Mouse (Mus musculus) monocyte, adult 2 months (primary cell): ENCODE results near the gene Tspear.

ENCODE experiments used
- DNase-seq, 2 experiments: peaks; one replicate each; pipeline ENCODE4 v3.0.0; 2022; ENCODE audit warnings: low spot score in 2 of 2, low read depth in 1 of 2

Tspear gene

DNA sequence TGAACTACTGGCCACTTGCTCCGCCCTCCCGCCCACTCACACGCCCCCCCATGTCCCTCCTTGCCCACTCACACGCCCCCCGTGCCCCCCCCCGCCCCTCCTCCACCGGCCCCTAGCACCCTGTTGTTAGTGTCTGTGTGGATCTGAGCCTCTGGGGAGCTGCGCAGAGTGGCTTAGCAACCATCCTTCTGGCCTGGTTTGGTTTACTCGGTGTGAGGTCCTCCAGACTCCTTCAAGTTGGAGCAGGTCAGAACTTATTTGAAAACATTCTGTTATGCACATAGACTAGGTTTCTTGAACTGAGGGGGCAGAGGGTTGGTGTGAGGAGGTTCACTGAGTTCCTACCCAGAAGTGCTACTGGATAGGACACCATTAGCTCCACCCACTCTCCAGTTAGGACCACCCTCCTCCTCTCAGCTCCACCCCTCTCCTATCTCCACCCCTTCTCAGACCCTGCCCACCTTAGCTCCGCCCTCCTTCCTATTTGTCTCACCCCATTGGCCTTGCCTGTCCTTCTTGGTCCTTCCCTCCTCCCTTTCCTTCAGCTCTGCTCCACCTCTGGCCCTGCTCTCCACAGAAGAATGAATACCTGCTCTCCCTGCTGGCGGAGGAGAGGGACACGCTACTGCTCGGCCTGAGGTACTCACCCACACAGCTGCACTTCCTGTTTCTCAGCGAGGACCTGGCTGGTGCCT is 177.8 kb downstream of the Tspear start:
- no peak for DNase-seq

- no peak for DNase-seq
Measured at GRCm38 (mm10) chr10:77864762-77865143, 178.4 kb downstream of the Tspear start.

GRCm38 (mm10) chr10:77867546-77867945 is 181.2 kb downstream of the Tspear start:
- DNase-seq, result no peak

DNA sequence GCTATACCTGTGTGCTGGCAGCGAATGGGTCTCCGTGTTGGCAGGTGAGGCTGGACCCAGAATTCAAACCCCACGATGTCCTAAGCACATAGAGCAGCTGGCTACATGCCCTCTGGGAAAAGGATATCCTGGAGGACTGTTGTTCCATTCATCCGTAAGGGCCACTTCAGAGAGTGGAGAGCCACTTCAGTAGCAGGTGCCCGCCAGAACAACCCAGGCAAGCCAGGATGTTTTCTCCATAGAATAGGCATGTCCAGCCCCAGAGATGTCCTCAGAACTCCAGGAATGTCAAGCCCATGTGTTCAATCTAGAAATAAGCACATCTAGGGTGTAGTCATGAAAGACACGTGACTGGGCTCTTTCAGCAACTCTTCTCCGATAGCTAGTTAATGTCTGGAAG is 183.3 kb downstream of the Tspear start:
- DNase-seq, result no peak

GRCm38 (mm10) chr10:77878985-77879384 is 192.6 kb downstream of the Tspear start:
- no peak for DNase-seq

DNA sequence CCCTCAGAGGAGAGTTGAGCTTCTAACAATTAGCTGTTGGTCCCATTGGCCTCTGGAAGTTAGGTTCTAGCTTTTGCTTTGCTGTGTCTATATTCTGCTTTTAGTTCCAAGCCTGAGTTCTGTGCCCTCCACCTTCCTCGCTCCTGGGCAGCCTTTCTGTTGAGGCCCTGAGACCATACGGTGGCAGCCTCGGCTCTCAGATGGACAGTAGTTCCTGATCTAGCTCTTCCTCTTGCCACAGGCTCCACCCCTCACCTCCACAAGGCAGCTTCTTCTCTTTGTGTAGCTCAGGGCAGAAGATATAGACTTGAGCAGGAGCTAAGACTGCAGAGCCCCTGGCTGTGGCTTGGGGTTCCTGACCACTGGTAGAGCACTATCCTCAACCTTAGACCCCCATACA is 193.9 kb downstream of the Tspear start:
- DNase-seq, result no peak

GRCm38 (mm10) chr10:77882553-77882952 is 196.2 kb downstream of the Tspear start:
- no peak for DNase-seq

- no peak for DNase-seq
Measured at GRCm38 (mm10) chr10:77886007-77886747, 199.8 kb downstream of the Tspear start.

- no peak for DNase-seq
Measured at GRCm38 (mm10) chr10:77890987-77891565, 204.7 kb downstream of the Tspear start.

GRCm38 (mm10) chr10:77895562-77895961 is 209.2 kb downstream of the Tspear start:
- no peak for DNase-seq

GRCm38 (mm10) chr10:77900126-77900525 is 213.8 kb downstream of the Tspear start:
- DNase-seq, result no peak

DNA sequence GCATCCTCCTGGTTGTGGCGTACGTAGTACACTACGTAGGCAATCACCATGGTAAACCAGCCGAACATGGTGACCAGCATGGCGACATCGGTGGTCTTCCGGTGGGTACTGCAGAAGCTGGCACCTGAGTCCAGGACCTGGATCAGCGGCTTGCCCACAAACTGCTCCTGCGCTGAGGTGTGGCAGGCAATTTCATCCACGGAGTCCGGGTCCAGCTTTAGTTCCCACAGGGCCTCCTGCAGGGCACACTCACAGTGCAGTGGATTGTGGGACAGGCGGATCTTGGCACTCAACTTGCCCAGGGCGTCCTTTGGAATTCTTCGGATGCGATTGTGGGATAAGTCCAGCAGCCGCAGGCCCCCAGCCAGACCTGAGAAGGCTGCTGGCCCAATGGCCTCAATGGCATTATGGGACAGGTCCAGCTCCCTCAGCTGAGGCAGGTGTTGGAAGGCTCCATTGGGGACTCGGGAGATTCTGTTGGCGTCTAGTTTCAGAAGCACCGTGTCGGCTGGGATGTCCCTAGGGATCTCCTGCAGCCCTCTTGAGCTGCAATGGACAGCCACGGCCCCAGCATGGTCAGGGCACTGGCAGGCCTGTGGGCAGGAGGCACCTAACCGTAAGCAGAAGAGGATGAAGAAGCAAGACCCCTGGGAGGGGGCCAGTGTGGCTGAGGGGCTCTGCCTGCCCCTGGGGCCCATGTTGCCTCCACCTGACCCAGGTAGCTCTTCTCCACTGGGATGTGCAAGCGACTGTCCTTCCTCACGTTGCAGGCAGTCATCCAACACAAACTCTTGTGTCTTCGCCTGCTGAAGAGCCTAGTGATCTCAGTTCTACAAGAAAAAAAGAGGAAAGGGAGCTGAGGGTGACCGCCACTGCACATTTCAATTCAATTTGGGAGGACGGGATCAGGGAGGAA is 214.8 kb downstream of the Tspear start:
- DNase-seq, result no peak

DNA sequence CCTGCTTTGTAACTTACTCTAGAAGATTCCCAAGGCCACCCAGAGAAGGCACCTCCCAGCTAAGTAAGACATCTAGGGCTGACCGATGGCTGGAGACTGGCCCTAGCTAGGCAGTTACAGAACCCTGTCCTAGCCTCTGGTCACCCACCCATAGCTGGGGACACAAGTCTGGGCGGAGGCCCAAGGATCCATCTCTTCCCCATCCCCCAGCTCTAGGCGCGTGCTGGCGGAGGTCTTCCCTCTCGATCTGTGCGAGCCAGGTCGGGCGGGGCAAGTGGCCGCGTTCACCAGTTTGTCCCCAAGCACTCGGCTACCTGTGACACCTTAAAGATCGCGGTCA is 215.5 kb downstream of the Tspear start:
- DNase-seq, result no peak

DNA sequence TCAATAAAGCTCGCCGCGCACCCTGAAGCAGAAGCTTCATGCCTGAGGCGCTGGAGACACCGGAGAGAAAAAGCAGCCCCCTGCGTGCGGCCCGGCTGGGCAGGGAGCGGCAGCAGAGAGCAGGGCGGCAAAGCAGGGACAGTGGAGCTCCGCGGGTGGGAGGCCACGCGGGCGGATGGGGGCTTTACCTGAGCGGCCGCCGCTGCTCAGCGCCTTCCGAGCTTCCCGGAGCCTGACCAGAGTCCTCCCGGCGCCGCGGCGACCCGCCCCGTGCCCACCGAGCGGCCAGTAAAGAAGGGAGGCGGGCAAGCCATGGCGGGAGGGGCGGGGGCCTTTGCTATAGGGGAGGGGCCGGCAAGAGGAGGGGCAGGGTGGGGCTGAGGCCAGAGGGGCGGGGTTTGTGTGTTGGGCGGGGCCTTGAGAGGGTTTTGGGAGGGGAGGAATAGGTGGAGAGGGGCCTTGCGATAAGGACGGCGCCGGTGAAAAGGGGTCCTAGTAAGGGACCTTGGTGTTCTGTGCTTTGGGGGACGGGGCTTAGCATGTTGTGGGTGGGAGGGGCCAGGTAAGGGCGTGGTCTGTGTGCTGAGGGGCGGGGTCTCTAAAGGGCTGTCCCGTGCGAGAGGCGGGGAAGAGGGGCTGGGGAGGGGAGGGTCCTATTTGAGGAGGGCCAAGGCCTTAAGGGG is 216.0 kb downstream of the Tspear start, which contains the start of gene Lrrc3:
Lrrc3 (minus strand) TSS at position 326 of the 683 bp plus-strand sequence.
- no peak for DNase-seq

GRCm38 (mm10) chr10:77902894-77903715 is 216.7 kb downstream of the Tspear start:
- DNase-seq, result no peak

GRCm38 (mm10) chr10:77912605-77913004 is 226.2 kb downstream of the Tspear start:
- no peak for DNase-seq

DNA sequence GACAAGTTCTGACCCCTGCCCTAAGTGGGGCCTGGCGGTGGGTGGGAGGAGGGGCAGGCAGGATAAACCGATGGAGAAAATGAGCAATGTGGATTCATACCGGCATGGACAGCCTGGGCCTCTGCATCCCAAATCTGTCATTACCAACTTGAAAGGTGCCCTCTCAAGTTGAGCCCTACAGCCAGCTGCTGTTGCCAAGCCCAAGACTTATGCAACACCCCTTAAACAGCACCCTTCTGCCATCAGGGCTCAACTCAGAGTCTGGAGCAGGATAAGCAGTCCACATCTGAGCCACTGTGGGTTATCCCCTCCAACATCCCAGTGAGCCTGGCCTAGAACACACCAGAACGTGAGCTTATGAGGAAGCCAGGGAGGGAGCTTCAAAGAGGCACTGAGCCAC is 226.9 kb downstream of the Tspear start:
- DNase-seq, result no peak

DNA sequence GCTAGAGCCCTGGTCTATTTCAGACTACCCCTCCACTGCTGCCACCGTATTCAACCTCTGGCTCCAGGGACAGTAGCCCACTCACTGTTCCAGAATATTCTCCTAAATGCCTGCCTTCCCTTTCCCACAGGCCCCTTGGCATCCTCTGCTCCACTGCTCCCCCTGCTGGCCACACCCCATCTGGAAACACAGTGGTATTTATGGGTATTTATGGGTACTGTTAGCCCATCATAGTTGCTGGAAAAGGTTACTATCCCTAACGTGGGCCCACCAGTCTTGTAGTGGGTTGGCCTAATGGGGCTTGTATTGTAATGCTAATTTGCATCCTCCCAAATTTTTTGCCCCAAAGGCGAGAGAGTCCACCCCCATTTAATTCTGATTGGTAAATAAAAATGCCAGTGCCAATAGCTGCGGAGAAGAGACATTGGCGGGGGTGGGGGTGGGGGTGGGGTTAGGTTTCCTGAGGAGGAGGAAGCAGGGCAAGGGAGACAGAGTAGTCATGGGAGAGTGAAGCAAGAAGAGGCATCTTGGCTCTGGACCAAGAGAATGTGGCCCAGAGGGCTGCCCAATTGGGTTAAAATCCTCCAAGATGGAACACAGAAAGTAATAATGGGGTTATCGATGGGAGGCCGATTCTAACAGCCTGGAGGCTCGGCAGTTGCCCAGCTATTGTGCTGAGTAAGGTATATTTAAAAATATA is 230.4 kb downstream of the Tspear start:
- DNase-seq, result peak in 1 of 2 experiments; percentile 48

DNA sequence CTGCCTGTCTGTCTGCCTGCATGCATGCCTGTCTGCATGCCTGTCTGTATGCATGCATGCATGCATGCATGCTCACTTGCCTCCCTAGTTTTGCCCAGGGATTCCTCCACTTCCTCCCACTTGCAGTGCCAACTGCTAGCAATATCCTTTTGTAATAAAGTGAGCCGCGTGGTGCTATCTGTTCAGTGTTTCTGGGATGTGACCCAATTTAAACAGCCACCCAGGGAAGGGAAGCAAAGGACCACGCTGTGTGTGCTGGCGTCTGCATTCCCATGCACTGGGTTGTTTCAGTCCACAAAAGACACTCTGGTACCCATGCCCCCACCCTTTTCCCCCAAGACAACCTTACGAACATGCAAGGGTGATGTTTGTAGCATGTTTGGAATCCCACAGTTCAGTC is 234.6 kb downstream of the Tspear start:
- no peak for DNase-seq
